Mouse (Mus musculus) spleen, postnatal 36 days (tissue): ENCODE results near the gene BC024978.

Experiments used
- DNase-seq, 2 experiments: peaks; one replicate each; pipeline ENCODE4 v3.0.0; 2022; ENCODE audit warnings: low spot score in 2 of 2, mixed read lengths in 1 of 2

The BC024978 gene

DNA sequence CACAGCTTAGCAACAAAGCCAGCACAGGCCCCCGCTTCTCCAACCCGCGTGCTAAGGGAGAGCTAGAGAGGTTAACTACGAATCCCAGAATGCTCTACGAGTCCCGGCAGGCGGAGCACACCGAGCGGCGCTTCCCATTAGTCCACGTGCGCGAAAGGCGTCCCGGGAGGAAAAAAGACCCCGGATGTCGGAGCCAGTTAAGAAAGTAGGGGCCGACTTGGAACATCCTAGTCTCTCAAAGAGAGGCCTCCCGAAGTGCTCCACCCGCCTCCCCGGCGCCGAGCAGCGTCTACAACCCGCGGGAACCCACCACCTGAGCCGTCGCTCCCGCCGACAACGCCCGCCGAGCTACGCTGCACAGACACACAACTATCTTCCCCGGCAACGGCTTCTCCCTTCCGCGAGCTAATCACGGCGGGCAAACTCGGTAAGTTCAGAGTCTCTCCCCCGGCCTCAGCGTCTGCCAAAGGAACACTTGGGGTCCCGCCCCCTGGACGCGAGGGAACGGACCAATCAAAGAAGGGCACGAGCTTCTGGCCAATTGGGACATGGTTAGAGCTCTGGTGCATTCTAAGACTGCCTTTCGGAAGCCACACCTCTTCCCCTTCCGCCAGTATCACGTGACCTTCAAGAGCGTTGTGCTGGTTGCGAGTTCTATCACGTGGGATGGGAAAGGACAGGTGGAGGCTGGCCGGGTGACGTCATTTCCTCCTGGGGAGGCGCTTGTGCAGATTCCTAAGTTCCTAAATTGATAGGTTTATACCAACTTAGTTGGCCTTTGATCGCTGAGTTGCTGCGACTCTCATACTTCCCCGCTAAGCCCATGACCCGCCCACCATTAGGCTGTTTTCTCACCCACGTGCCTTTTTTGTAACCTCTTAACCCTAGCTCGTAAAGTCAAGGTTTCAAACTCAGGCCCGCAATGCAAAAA is at the start of gene BC024978, which contains the start of gene Snrpa:
Gene BC024978, plus strand, starts transcription at position 101 of the 931 bp plus-strand sequence.
Gene Snrpa, minus strand, starts transcription at position 591 of the 931 bp plus-strand sequence.
- DNase-seq = peak; percentile 98 to 99

GRCm38 (mm10) chr7:27153205-27153764 is 42.3 kb upstream of the BC024978 start, which contains the start of gene Cyp2t4:
Gene Cyp2t4 (plus strand): TSS chr7:27153714.
- DNase-seq = no peak

DNA sequence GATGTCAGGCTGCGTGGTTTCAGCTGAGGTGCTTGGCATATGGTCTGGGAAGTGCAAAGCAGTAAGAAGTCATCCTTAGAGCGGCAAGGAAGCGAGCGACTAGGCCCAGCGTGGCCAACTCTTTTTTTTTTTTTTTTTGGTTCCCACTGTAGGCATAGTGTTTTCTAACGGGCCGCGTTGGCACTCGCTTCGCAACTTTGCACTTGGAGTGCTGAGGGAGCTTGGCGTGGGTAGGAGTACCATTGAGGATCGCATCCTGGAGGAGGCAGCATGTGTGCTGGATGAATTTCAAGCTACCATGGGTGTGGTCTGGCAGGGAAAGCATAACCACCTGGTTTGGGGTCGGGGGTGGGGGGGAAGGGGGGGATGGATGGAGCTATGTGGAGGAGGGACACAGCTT is 39.6 kb upstream of the BC024978 start:
- no peak for DNase-seq

GRCm38 (mm10) chr7:27158171-27158570 is 37.4 kb upstream of the BC024978 start:
- DNase-seq = no peak

- DNase-seq = no peak
Measured at GRCm38 (mm10) chr7:27159256-27159655, 36.3 kb upstream of the BC024978 start.

DNA sequence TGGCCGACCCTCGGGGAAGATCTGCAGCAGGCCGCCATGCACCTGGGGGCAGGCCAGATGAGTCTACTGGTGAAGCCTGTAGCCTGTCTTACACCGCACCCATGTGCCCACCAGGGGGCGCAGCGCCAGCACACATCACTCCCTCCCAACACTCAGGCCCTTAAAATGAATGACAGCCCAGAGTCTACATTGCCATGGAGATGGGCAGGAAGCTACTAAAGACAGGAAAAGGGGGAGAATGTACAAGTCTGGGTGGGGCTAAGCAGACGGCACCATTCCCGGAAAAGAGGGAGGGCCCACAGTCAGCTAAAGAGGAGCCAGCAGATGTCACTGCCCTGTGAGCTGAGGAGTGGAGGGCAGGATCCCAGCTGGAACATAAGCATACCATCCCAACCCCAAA is 35.7 kb upstream of the BC024978 start:
- DNase-seq = peak; percentile 84 to 86

- no peak for DNase-seq
Measured at GRCm38 (mm10) chr7:27160921-27161320, 34.7 kb upstream of the BC024978 start.

DNA sequence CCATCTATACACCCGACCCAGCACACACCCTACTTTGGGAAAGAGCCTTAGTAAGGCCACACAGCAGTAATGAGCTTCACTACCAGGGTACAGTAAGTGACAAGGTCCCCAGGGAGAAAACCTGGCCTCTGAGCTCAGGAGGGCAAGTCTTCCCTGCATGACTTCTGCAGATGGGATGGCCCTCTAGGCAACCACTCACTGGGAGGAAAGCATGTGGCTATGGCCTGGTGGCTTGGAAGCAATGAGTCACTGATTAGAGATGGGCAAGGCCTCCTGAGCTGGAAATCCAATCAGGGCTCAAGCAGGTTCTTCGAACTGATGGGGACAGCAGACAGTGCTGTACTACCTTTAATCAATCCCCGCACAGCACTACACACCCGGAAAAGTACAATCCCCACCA is 33.8 kb upstream of the BC024978 start:
- no peak for DNase-seq

DNA sequence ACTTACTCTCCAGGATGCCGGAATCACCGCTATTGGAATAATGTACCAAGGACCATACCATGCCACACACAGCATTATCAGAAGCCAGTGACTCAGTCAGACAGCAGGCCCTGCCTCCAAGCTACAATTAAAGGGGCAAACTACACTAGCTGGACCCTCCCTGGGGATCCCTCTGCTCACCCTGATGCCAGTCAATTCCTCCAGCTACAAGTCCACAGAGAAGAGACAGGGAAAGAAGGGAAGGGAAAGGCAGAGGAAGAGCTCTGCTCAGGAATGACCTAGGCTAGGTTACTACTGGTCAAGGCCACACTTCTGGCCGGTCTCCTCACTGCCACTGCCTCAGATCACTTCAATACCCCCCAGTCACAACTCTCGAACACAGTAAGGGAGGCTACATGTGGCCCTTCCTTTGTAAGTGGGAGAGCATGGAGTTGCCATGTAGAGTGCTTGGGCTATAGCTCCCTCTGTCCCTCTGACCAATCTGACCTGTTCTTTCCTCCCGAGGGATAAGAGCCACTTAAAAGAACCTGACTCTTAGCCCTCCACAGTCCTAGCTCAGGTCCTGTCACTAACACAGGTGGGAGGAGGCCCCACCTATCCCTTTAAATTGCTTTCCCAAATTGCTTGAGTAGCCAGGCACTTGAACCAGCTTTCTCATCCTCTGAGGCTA is 32.7 kb upstream of the BC024978 start:
- no peak for DNase-seq

DNA sequence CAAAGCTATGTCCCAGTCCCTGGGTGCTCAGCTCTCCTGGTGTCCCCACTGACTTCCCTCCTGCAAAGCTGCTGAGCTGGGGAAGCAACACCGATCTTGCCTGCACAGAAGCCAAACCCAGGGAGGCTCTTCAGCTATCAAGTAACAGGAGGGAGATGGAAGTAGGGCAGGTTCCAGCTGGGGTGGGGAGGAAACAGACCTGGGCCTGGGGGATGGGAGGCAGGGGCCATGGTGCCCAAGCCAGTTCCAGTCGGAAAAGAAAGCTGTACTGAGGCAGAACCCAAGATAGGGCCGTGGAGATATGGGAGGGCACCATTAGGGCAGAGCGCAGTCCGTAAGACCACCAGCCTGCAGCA is 32.2 kb upstream of the BC024978 start:
- no peak for DNase-seq

- DNase-seq = no peak
Measured at GRCm38 (mm10) chr7:27164112-27164947, 31.3 kb upstream of the BC024978 start.

DNA sequence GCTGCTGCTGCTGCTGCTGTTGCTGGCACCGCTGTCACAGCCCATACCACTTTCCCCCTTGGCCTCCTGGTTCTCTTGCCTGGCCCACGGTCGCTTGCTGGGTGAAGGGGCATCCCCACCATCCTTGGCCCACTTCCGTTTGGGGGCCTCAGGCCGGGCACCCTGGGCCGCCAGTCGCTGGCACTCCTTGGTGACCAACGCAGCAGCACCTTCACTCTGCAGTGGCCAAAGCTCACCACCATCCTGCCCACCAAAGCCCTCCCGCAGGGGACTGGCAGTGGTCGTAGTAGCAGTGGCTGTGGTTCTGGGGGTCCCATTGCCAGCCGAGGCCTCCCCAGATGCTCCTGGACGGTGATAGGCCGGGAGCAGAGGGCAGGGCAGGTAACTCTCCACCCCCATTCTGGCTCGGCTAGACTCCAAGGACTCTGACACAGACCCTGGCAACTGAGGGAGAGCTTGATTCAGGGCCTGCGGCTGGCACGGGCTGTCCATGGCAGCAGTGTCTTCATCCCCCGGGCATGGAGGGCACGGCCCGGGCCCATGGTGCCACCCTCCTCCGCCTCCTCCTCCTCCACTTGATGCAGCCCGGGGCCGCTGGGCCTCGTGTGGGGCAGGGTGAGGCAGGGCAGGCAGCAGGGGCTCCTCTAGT is 30.4 kb upstream of the BC024978 start:
- DNase-seq = peak in 1 of 2 experiments; percentile 19

DNA sequence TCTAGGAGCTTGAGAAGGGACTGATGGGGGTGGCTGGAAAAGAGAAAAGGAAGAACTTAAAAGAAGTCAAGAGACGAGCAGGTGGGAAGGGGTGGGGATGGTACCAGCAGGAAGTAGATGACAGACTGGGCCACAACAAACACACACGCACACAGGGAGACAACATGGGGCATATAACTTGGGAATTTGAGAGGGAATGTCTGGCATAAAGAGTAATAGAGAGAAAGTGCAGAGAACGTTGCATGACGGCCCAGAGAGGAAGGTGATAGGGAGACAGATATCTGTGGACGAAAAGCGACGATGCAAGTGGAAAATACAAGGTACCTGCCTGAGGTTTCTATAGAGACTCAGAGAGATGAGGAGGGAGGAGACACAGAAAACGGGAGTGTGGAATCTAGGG is 29.9 kb upstream of the BC024978 start:
- no peak for DNase-seq

DNA sequence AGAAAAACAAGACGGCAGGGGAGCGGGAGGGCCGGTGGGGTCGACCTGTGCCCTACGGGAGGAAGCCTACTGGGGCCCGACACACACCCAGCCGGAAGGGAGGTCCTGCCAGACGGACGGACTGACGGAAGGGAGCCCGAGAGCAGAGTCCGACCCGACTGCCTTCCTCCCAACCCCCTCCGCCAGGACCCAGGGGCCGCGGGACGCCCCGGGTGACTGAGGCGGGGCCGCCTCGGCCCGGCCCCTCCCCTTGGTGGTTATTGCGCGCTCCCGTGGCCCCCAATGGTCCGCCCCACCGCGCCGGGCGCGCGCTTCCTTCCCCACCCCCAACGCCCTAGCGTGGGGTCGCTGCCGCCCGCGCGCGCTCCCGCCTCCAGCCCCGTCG is 29.4 kb upstream of the BC024978 start:
- DNase-seq = peak; percentile 86 to 87

DNA sequence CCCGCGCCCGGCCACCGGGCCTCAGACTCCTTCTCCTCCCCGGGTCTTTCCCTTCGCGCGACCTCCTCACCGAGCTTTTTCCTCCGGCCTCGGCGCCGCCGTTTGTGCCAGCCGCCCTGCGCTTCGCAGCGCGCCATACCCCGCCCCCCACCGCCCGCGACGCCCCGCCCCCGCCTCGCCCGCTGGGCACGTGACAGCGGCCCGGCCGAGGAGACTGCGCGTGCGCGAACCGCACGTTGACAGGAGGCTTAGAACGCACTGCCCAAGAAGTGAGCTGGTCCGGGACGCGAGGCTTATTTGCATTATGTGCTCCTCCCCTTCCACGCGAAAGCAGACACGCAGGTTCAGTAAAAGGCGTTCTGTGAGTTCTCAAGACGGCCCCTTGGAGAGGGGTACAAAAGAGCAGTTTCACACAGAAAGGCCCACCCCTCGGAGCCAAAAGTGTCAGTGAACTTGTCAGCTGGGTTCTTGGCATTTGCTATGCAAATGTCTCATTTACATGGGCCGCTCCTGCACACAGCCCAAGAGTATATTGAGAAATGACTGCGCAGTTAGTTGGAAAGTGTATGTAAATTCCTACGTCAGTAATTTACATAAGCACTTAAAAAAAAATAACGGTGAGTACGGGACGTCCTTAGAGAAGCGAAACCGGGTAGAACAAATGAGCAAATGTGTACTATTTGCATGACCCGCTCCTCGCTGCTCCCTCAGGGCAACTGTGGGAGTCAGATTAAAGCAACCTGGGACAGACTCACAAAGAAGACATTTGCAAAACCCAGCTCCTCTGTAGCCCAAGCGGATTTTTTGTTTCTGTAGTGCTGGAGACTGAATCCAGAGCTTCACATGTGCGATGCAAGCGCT is 28.7 kb upstream of the BC024978 start, which contains the start of gene Egln2:
Gene Egln2, minus strand, starts transcription at position 189 of the 861 bp plus-strand sequence.
- DNase-seq = peak; percentile 94 to 95

DNA sequence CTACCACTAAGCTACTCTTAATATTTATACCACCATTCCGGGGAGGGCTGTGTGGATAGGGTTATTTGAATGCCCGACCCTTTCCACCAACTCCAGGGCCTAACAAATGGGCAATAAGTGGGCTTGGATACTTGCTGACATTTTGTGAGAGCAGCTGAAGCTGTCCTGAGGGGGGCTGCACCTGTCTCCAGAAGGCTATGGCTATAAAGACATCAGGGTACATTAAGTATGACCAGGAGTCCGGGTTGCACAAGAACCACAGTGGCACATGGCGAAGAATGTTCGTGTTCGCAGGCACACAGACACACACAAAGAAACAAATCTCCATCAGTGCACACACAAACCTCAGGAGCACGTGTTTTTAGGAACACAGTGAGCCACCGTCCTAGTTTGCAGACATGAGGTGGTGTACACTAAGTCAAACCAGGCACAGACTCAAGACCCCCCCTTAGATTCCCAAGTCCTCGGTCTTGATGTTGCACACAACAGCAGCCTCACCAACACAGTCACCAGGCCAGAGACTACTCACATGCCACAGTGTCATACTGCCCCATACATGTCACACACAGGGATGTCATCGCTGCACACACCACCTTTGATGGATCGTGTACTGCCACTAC is 28.0 kb upstream of the BC024978 start:
- DNase-seq = no peak

DNA sequence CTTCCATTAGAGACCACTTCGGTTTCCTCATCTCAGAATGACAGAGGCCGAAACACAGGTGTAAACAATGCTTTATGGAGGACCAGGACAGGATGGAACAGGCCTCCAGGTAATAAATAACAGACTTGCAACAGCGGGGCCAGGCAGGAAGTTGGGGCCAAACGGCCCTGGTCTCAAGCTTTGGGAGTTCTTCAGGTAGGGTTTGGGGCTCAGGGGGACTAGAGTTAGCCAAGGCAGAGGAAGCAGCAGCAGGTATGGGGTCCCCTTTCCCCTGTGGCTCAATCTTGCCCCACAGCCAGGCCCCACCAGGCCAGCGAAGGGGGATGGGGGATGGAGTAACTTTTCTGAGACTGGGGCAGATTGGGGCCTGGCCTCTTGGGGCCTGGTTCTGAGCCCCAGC is 27.2 kb upstream of the BC024978 start:
- no peak for DNase-seq

GRCm38 (mm10) chr7:27170981-27171380 is 24.6 kb upstream of the BC024978 start:
- no peak for DNase-seq

- no peak for DNase-seq
Measured at GRCm38 (mm10) chr7:27174496-27174895, 21.1 kb upstream of the BC024978 start.

DNA sequence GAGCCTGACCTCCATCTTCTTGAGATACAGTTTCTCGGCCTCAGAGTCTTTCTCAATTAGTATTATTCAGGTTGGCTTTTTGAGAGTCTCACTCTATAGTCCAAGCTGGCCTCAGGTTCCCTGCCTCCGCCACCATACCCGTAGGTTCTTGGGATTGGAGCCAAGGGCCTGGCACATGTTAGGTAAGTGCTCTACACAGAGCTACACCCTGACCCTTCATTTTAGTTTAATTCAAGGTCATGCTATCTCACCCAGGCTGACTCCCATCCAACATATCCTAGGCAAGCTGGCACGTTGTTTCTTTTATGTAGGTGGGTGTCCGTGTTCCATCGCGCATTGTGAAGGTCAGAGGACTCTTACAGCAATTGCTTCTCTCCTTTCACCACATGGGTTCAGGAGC is 20.7 kb upstream of the BC024978 start:
- DNase-seq = no peak
